Mouse (Mus musculus) erythroblast, embryonic 14.5 days (primary cell): ENCODE data around the gene Plekha5. TPM values are rescaled to one million over a fixed set of nuclear protein-coding genes. Genes with fewer than 3 reads are reported as not detected.

Experiments
- H3K27me3 ChIP-seq: 2 replicates; pipeline ENCODE4 v1.6.1; 2012; ENCODE audit warnings: inconsistent platforms; ENCODE audit not compliant: control insufficient read depth
- H3K36me3 ChIP-seq: 2 replicates; pipeline ENCODE4 v1.6.1; 2012; ENCODE audit warnings: mild to moderate bottlenecking, inconsistent platforms; ENCODE audit not compliant: control insufficient read depth
- H3K4me1 ChIP-seq: 2 replicates; pipeline ENCODE4 v1.6.1; 2012; ENCODE audit warnings: inconsistent platforms; ENCODE audit not compliant: control insufficient read depth
- H3K4me3 ChIP-seq: replicated peaks from 2 replicates; pipeline ENCODE3; 2012; ENCODE audit warnings: moderate library complexity, mild to moderate bottlenecking, inconsistent platforms
- H3K9me3 ChIP-seq: 2 replicates; pipeline ENCODE4 v1.6.1; 2012; ENCODE audit warnings: low read length, inconsistent platforms, mixed read lengths; ENCODE audit not compliant: control insufficient read depth
- GATA1 ChIP-seq: IDR thresholded peaks from 2 replicates; pipeline ENCODE4 v1.6.1; 2012; ENCODE audit warnings: low read length, inconsistent platforms, mixed read lengths
- TAL1 ChIP-seq: IDR thresholded peaks from 3 replicates; pipeline ENCODE4 v1.6.1; 2012; ENCODE audit warnings: low read length, inconsistent platforms, mixed read lengths
- polyA plus RNA-seq: library from polyadenylated mRNA; stranded (reverse); fragments of >175 nt; gene quantifications from 2 replicates; pipeline ENCODE4 v1.2.3, GENCODE M21; 2012

Plekha5 gene
- polyA plus RNA-seq, 1 experiment: 0.01 TPM

DNA sequence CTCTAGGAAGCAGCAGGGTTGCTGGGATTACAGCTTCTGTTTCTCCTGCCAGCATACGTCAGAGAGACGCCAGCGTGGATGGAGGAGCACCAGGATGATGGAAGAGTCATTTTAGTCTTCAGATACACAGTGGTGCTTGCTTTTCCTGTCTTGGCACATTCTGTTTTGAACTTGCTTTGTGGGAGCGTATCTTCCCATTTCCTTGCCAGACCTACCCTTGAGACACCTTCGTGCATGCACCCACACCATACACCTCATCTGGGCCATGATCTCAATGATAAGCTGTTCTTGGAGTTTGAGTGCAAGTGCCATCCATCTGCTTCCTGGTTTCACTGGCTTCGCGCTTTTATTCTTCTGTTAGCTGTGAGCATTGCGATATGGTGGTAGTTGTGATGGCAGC lies 28.9 kb downstream of the Plekha5 start:
- no peaks in the 10 kb centered on the region for H3K27me3 ChIP-seq
- no peaks in the 10 kb centered on the region for H3K9me3 ChIP-seq
- H3K36me3 ChIP-seq: no peaks in the 10 kb centered on the region
- no peak overlapping the region for H3K4me3 ChIP-seq
- H3K4me1 ChIP-seq: no peaks in the 10 kb centered on the region
- TF ChIP-seq GATA1 (no peak), TAL1 (no peak)

DNA sequence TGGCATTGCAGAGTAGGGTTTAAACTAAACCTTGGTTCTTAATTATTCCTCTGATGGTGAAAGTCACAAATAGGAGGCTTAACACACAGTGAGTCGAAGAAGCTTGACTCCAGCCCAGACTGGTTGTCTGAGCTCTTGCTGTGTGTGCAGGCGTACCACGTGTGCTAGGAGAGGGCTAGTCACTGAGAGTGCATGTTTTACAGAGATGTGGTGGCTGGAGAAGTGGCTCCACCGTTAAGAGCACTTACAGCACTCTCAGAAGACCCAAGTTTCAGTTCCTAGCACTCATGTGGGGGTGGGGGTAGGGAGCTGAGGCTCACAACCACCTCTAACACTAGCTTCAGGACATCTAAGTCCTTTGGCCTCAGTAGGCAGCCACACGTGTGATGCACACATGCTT lies 29.6 kb downstream of the Plekha5 start:
- Histone ChIP-seq H3K36me3 (no peaks in the 10 kb centered on the region), H3K4me3 (no peak overlapping the region), H3K27me3 (no peaks in the 10 kb centered on the region), H3K9me3 (no peaks in the 10 kb centered on the region), H3K4me1 (no peaks in the 10 kb centered on the region)
- TF ChIP-seq TAL1 (no peak), GATA1 (no peak)

DNA sequence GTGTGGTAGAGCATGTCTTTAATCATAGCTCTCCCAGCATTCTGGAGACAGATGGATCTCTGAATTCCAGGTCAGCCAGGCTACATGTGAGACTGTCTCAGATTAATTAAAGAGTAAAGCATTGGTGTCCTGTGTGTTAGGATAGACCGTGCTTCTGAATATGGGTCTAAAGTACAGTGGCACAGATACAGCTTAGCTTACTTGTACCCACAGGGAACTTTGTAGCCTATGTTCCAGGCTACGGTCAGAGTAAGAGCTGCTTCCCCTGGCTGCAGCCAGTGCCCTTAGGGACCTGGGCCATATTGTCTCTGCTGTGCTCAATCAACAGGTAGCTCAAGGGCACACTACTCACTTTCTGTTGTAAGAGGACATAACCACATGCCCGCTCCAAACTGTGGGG lies 30.5 kb downstream of the Plekha5 start:
- TF ChIP-seq GATA1: no peak
- no peak for TF ChIP-seq TAL1

DNA sequence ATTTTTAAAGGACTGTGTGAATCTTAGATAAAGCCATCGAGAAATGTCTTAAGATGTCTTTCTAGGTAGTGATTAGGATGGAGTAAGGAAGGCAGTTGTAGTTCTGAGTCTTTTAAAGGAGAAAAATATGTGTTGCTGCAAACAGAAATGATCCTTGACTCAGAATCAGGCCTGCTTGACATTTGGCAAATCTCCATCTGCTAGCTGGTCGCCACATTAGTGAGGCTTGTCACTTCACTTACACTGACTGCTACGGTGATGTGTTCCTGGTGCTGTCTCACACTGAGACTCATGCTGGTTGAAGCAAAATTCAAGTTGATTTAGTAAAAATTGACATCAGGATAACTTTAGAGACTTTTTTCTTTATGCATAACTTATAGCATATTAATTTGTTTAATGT lies 32.0 kb downstream of the Plekha5 start:
- Histone ChIP-seq H3K4me1 (no peaks in the 10 kb centered on the region), H3K27me3 (no peaks in the 10 kb centered on the region)

More for the DNA sequence above, 30.5 kb downstream of the Plekha5 start:
- no peak overlapping the region for H3K4me3 ChIP-seq
- no peaks in the 10 kb centered on the region for H3K4me1 ChIP-seq
- H3K9me3 ChIP-seq: no peaks in the 10 kb centered on the region
- no peaks in the 10 kb centered on the region for H3K27me3 ChIP-seq
- H3K36me3 ChIP-seq: no peaks in the 10 kb centered on the region

DNA sequence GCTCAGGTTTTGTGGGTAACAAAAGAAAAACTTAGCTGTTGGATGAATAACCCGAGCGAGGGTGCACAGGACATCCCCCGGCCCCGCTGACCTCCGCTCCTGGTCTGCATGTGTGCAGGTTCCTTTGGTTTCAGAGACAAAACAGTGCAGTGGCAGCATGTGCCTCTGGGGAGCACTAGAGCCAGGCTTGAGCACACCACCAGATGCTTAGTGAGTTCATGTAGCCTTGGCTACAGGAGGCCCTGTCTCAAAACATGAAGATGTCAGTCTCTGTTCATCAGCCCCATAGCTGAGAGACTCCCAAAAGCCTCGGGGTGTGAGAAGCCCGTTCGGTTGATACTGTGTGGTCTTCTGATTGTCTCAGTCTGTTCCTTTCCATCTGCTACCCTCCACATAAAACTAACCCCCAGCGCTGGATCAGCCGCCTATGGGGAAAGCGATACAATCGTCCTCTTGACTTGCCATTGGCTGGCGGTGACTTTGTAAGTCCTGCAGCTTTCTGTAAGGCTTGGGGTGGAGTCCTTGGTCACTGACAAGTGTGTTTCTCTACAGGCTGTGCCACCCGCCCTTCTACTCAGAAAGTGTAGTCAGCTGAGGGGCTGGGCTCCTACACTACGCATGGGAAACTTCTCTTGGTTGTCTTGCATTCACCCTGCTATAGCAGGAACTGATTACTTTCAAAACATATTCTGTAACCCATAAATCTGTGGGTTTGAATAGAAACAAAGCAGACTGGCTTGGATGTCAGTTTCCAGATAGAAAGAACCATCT lies 32.7 kb downstream of the Plekha5 start:
- no peaks in the 10 kb centered on the region for H3K4me1 ChIP-seq
- H3K27me3 ChIP-seq: no peaks in the 10 kb centered on the region
- TF ChIP-seq TAL1 (no peak), GATA1 (no peak)
- H3K9me3 ChIP-seq: no peaks in the 10 kb centered on the region
- H3K36me3 ChIP-seq: no peaks in the 10 kb centered on the region
- no peak overlapping the region for H3K4me3 ChIP-seq

More for the DNA sequence above, 32.0 kb downstream of the Plekha5 start:
- TF ChIP-seq GATA1: no peak
- TF ChIP-seq TAL1: no peak
- H3K9me3 ChIP-seq: no peaks in the 10 kb centered on the region
- H3K4me3 ChIP-seq: no peak overlapping the region
- no peaks in the 10 kb centered on the region for H3K36me3 ChIP-seq

DNA sequence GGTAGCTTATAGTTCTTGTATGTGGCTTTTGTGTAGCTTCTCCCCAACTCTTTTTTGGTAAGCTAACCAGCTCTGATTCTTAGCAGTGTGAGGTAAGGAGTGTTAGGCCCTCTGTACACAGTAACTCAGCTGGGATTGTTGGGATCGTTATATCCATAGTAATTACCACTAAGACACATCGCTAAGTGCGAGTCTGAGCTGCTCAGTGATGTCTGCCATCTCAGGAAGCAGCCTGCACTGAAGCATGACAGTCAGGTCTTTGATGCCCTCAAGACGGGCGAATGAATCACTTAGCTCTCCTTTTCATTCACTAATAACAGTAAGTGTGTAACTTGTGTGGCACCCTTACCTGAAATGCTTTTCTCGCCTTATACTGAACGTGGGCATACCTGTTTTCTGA lies 36.5 kb downstream of the Plekha5 start:
- TF ChIP-seq TAL1: no peak
- TF ChIP-seq GATA1: no peak
- Histone ChIP-seq H3K4me1 (no peaks in the 10 kb centered on the region), H3K9me3 (no peaks in the 10 kb centered on the region), H3K27me3 (no peaks in the 10 kb centered on the region), H3K4me3 (no peak overlapping the region), H3K36me3 (no peaks in the 10 kb centered on the region)

DNA sequence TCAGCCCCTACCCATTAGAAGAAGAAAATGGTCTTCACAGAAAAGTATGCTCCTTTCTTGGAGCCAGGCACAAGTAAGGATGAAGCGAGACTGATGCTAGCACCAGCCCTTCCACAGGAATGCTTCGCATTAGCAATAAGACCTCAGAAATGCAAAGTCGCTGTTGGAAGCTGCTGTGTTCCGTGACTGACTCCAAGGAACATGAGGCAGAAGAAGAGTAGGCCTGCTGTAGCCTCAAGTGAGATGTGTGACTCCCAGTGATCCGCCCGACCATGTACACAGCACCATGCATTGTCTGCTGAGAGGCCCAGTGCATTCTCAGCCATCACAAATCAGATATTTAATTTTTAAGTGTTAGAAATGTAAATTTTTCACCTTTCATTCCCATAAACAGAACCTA lies 41.0 kb downstream of the Plekha5 start:
- H3K4me1 ChIP-seq: no peaks in the 10 kb centered on the region; the same call in 1 of the 2 replicates
- no peaks in the 10 kb centered on the region for H3K9me3 ChIP-seq
- no peak for TF ChIP-seq GATA1
- no peak for TF ChIP-seq TAL1

DNA sequence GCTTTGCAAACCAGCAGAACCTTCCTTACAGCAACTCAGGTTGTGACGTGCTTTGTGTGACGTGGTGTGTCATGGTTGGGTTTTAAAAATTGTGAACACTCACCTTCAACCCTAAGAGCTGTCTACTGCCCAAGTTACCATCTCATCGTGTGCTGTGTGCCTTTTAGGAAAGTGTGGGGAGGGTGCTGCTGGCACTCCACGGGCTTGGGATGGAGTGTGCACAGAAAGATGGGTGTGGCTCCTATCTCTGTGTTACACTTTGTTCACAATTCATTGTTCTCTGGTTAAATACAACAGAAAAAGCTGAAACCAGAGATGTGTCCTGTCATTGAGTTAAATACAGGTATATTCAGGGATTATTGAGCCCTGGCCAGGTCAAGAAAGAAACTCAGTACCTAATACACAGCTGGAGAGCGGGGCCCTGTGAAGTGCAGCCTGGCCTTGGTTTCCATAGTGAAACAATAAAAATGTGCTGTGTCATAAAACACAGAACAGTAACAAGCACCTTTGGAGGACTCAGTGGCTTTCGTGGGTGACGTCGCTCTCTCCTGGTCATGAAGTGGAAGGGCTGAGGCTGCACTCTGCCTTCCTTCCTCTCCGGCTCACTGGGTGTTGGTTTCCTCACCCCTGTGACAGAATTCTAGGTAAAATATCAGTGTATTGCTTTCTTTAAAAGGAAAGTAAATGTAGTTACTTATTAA lies 42.2 kb downstream of the Plekha5 start:
- no peak for TF ChIP-seq GATA1
- no peak for TF ChIP-seq TAL1
- H3K4me3 ChIP-seq: no peak overlapping the region
- H3K4me1 ChIP-seq: no peaks in the 10 kb centered on the region; the same call in 1 of the 2 replicates
- no peaks in the 10 kb centered on the region for H3K27me3 ChIP-seq
- no peaks in the 10 kb centered on the region for H3K9me3 ChIP-seq
- no peaks in the 10 kb centered on the region for H3K36me3 ChIP-seq

More for the DNA sequence above, 41.0 kb downstream of the Plekha5 start:
- no peak overlapping the region for H3K4me3 ChIP-seq
- no peaks in the 10 kb centered on the region for H3K27me3 ChIP-seq
- no peaks in the 10 kb centered on the region for H3K36me3 ChIP-seq

DNA sequence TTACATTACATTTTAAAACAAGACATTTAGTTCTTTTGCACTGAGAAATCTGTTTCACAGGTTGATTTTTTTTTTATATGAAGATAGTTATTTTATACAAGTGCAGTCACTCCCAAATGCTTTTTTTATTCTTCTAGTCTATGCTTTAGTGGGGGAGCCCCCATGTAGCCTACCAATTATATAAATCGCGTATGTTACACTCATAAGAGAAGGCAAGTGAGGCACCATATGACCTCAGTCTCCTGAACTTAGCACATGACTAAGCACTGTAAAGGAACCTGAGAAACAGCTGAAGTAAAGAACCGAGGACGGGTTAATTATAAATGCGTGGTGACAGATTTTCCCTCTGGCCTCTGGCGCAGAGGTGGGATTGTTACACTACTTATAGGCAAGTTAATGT lies 43.0 kb downstream of the Plekha5 start:
- H3K4me1 ChIP-seq: no peaks in the 10 kb centered on the region; the same call in 1 of the 2 replicates
- TF ChIP-seq GATA1 (no peak), TAL1 (no peak)
- H3K4me3 ChIP-seq: no peak overlapping the region
- H3K36me3 ChIP-seq: no peaks in the 10 kb centered on the region
- H3K9me3 ChIP-seq: no peaks in the 10 kb centered on the region
- no peaks in the 10 kb centered on the region for H3K27me3 ChIP-seq
